Mouse (Mus musculus) ES-Bruce4 (cell line): ENCODE measurements around the gene Abhd16b.

ENCODE experiments used
- CTCF ChIP-seq: IDR thresholded peaks from one replicate; pipeline ENCODE4 v1.8.1; 2011; ENCODE audit warnings: low read depth, low read length
- EP300 ChIP-seq: IDR thresholded peaks from 2 replicates; pipeline ENCODE4 v1.6.1; 2011; ENCODE audit warnings: low read depth, low read length; ENCODE audit not compliant: insufficient read depth
- POLR2A ChIP-seq: IDR thresholded peaks from one replicate; pipeline ENCODE4 v1.8.1; 2011; ENCODE audit warnings: low read length; ENCODE audit not compliant: insufficient read depth

DNA sequence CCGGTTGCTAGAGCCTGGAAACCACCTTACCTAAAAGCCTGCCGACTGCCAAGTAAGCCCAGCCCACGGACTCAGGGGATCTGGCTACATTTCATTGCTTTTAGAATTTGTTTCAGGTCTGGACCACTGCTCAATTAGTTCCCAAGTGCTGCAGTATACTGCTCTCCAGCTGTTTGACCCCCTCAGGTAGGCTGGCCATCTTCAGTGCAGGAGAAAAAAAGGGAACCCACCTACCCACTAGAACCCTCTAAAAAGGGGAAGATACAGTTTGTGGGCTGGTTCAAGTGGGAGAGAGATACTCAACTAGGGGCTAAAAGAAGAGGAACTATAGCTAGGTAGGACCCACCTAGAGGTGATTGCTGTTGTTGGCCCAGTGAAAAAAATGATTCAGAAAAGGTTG, 800 bp upstream of the Abhd16b start:
- no peak for TF ChIP-seq POLR2A
- TF ChIP-seq CTCF: no peak
- TF ChIP-seq EP300: no peak
